Mouse (Mus musculus): Measurements from ENCODE around the gene Gm3633.
"Not testable (repeated sequence)": the region's sequence is repeated elsewhere in the genome, so short reads cannot be mapped to it uniquely, and the experiment has no call there.

Gm3633 gene

GRCm38 (mm10) chr14:42641817-42642216 lies at the start of gene Gm3633:
TSS of gene Gm3633 (minus strand) at chr14:42641917.
- CTCF ChIA-PET, POLR2A ChIA-PET: not testable (repeated sequence)

- CTCF ChIA-PET, POLR2A ChIA-PET: not testable (repeated sequence)
Measured at GRCm38 (mm10) chr14:42655638-42656037, 13.9 kb upstream of the Gm3633 start, which contains the start of gene Gm10378. TSS of gene Gm10378 (plus strand) at chr14:42655938.

- POLR2A ChIA-PET, CTCF ChIA-PET: not testable (repeated sequence)
Measured at GRCm38 (mm10) chr14:42599782-42600181, 41.9 kb downstream of the Gm3633 start, which contains the start of gene Gm17124. TSS of gene Gm17124 (minus strand) at chr14:42599882.
